Mouse (Mus musculus): ENCODE results near the gene Emid1.

- TF ChIP-seq POLR2A (IDR thresholded peaks at IDR 0.05; ENCODE audit: borderline replicate concordance, insufficient read depth, low read length) (no peak), CTCF (IDR thresholded peaks at IDR 0.05; ENCODE audit: borderline replicate concordance, insufficient read depth, low read depth, low read length) (no peak)
Measured at GRCm38 (mm10) chr11:5192840-5193575, 41.0 kb upstream of the Emid1 start.
